Mouse (Mus musculus): Measurements from ENCODE around the gene Sun1.

The Sun1 gene

DNA sequence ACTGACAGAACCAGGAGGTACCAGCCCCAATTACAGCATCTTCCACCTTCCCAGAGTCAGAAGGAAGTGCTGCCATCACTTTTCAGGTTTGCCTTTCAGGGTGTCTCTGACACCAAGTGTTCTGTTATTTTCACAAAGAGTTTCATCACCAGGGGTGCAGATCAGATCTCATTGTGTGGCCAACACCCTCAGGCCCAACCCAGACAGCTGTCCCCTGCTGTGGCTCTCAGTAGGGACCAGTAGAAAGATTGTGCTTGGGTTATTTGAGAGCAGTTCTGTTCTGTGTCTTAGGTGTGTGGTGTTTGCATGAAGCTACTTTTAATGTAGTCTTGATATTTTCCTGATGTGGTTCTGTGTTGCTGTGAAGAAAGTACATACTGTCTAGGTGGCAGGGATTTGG, 7.7 kb downstream of the Sun1 start:
- no peak for DNase-seq (ENCODE audit: low spot score)

DNA sequence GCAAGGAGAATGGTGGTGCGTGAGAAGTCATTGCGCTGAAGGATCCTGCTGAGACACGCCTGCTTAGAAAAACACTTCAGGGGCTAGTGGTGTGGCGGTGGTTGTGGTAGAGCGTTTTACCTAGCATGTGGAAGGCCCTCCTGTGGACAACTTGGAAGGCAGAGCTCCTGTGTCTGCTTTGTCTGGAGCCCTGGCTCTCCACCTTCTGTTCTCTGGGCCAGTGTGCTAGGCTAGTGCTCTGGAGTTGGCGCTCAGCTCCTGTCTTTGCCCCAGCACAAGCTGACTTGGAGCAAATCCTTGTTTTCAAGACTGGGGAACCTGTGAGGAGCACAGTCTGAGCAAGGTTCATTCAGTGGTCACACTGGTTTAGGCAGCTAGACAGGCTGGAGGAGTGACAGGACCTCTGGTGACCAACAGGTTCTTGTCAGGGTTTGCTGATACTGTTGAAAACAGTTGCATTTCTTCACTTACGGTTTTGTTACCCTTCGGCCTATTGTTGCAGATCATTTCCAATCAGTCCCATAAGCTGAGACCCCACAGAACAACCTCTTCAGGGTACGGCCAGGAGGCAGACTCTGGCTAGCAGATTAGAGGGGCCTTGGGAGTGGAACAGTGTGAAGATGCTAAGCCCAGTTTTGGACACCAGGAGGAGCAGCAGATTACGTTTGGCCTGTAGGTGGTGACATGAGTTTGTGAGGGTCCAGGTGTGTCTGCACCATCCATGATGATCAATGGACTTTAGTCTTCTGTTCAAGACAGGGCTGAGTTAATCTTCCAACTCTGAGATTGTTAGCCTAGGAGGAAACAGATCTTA, 8.6 kb downstream of the Sun1 start:
- no peak for DNase-seq (ENCODE audit: low spot score)

DNA sequence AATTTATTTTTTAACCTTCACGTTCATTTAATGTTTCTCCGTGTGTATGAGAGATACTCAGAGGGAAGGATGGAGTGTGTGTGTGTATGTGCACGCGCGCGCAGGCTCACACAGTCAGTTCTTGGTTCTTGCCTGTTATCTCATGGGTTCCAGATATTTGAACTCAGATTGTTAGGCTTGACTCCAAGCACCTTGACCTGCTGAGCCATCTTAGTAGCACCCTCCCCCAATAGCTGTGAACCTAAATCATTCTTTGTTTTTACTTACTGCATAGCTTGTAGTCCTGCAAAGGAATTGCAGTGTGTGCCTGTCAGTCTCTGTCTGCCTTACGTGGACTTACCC, 9.2 kb downstream of the Sun1 start:
- no peak for DNase-seq (ENCODE audit: low spot score)

DNA sequence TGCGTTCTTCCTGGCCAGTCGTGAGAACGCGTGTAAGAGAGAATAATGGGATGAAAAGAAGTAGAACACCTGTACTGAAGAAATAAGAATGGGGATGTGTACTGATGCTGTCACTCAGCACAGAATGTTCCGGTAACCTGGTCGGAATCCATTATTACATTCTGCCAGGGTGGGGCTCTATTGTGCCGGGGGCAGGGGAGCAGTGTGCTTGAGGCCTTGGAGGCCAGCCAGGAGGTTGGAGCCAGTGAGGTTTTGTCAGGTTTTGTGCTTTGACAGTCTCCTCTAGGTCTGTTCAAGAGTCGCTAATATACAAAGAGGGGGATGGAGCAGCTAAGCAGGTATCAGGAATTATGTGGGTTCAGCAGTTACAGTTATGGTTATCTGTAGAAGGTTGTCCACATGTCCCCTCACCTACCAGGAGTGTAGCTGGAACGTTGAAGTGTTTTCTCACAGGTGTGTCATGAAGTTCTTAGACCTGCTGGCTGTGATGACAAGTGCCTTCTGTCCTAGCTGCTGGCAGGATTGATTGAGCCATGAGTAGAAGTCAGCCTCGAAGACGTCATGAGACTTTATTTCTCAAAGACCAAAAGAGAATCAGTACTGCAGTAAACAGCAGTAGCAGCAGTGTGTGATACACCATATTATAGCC, 11.4 kb downstream of the Sun1 start:
- no peak for DNase-seq (ENCODE audit: low spot score)

DNA sequence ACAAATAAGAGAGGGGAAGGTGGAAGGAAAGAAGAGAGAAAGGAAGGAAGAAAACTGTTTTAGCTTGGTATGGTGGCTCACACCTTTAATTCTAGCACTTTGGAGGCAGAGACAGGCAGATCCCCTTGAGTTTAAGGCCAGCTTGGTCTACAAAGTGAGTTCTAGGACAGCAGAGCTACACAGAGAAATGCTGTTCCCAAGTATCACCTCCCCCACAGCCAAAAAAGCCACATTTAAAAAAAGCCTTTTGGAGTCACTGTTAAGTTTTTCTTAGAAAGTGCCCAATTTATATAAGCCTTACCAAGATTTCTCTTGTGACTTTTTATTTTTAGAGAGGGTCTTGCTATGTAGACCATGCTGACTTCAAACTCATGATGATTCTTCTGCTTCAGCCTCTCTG, 13.9 kb downstream of the Sun1 start:
- DNase-seq (ENCODE audit: low spot score): no peak

DNA sequence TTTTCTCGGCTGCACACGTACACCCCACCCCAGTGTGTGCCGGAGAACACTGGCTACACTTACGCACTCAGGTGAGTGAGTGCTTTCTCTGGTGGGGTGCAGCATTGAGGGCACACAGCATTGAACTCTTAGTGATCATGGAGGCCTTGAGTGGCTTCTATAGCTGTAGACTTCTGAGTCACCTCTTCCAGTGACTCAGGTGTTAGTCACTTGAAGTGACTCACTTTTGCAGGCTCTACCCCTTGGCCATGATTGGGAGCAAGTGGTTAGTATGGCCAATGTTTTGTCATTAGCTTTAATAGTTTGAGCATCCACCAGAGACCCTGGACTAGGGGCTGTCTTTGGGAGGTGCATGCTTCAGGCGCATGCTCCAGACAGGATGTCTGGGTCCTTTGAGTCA, 14.7 kb downstream of the Sun1 start:
- no peak for DNase-seq (ENCODE audit: low spot score)

DNA sequence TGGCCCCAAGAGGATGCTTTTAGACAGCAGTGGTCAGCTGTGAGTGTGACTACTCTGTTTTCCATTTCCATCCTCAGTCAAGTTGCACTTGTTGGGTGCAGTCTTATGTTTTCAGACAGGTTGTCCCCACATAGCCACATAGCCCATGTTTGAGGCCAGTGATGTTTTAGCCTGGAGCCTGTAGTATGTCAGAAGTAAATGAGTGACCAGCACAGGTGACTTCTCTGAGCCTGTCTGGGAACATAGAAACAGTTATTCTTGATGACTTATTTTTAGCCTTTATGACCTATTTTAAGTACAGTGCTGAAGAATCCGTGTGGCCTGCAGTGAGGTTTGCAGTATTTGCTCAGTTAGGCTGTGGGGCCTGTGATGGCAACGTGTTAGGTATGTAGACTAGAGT, 15.7 kb downstream of the Sun1 start:
- DNase-seq (ENCODE audit: low spot score): no peak

DNA sequence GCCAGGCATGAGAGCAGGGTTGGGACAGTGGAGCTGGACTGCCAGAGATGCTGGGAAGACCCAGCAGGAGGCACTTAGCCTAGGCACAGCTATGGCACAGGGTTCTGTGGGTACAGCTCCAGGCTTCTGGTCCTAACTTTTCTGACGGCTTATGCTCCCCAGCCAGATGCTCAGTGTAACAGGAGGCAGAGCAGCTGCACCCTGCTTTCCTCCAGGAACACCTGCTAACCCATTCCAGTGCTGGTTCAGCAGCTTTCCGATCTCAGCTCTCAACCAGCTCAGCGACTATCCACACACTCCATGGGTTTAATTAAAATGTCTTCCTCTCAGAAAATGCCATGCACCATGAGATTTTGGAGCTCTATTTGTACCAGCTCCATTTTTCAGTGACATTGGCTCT, 16.3 kb downstream of the Sun1 start:
- DNase-seq (ENCODE audit: low spot score): no peak

DNA sequence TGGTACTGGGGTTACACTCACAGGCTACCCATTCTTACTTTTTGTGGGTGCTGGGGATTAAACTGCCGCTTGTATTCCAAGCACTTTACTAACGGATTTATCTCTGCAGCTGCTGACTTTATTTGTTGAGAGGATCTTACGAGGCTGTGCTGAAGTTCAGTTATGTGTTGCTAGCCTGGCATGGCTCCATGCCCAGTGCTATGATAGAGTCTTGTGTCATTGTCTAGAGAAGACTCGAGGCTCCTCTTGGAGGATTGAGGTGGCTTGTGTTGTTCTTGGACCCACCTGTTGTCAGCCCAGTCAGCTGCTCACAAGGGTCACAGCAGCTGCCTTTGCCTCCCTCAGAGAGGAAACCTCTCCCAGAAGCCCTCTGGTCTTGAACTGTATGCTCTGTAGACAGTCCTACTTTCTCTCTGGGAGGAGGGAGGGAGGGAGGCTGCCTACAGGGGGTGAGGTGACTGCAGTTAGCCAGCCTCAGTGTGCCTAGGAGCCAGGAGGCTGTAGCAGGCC, 19.6 kb downstream of the Sun1 start:
- DNase-seq (ENCODE audit: low spot score): no peak

DNA sequence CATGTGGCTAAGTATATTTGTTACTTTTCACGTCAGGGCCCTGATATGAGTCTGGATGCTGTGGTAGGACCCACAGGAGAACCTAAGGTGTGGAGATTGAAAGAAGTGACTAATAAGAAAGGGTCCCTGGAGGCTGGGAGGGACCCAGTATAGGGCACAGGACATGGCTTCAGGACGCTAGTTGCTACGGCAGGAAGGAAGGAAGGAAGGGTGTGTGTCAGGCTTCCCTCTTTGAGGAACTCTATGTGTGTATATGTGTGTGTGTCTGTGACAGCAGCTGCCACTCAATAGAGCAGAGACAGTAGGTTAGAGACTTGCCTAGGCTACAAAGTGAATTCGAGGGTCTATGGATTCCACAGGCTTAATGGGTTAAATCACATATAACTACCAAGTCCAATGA, 20.2 kb downstream of the Sun1 start:
- no peak for DNase-seq (ENCODE audit: low spot score)

DNA sequence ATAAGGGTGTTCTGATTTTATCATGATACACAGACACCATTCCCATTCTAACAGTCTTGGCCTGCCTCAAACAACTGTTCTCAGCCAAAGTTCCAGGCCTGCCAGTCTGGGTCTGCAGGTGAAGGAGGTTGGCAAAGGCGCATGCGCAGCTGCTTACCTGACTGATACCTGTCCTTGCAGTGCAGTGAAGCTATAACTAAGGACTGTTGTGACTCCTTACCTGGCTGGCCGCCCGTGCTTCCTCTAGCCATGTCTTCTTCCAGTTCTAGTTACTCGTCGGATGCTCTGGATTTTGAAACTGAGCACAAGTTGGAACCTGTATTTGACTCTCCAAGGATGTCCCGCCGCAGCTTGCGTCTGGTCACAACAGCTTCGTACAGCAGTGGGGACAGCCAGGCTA, 22.9 kb downstream of the Sun1 start:
- DNase-seq (ENCODE audit: low spot score): no peak

DNA sequence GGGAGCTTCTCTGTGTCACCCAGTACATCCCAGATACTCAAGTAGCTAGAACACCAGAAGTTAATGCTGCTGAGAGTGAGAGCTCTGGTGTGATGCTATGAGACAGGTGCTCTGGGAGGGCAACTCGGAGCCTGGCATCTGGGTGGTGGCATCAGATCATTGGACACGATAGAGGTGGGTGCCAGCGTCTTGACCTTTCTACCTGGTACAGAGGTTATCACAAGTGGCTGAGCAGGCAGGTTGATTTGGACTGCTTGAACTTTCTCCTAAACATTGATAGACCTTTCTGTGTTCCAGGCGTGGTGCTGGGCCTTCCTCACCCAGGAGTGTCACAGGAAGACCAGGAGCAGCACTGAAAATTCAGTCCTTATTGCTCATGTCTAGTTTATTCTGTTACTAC, 26.8 kb downstream of the Sun1 start:
- DNase-seq (ENCODE audit: low spot score): no peak

DNA sequence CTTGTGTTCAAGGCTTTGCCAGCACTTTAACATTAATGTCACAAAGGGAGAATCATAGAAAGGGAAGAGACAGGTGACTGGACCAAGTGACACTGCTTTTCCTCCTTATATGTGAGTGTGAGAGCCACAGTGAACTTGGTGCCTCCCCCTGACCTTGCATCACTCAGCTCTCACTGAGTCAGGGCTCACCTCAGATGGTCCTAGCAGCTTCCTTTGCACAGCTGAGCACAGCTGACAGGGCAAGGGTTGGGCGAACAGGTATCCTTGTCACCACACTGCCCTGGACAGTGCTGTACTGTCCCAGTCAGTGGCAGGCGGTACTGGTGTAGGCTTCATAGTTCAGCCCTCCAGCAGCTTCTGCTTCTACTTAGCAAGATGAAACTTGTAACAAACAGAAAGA, 27.2 kb downstream of the Sun1 start:
- no peak for DNase-seq (ENCODE audit: low spot score)

DNA sequence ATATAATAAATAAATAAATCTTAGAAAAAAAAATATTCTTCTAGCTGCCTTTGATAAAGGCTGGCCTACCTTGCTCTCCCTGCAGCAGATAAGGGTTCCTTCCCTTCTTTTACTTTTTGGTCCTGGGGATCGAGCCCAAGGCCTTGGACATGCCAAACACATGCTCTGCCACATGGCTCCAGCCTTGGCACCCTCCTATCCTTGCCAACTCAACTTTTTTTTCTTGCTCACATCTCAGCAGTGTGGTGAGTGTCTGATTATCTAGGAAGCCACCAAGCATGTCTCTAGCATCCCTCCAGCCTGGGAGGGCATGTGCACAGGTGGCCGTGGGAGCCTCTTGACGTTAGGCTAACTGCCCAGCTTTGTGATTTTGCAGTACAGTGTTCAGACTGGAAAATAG, 27.9 kb downstream of the Sun1 start:
- DNase-seq (ENCODE audit: low spot score): no peak

DNA sequence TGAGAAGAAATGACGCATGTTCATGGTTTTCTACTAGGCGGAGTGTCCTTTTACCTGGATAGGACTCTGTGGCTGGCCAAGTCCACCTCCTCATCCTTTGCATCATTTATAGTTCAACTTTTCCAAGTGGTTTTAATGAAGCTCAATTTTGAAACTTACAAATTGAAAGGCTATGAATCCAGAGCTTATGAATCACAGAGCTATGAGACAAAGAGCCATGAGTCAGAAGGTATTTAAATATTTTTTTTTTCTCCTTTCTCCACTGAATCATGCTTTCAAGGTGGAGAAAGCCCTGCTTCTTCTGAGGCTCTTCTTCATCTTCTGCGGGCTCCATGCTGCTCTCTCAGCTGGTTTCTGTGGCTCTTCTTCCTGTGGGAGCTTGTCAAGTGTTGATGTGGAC, 29.3 kb downstream of the Sun1 start:
- DNase-seq (ENCODE audit: low spot score): no peak

DNA sequence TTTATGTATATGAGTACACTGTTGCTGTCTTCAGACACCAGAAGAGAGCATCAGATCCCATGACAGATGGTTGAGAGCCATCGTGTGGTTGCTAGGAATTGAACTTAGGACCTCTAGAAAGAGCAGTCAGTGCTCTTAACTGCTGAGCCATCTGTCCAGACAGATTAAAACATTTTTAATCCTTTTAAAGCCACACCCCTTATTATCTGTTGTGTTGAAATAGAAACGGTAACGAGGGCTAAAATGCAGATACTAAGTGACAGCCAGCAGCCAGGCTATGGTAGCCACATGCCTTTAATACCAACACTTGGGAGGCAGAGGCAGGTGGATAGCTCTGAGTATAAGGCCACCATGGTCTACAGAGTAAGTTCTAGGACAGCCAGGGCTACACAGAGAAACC, 31.6 kb downstream of the Sun1 start:
- DNase-seq (ENCODE audit: low spot score): no peak

DNA sequence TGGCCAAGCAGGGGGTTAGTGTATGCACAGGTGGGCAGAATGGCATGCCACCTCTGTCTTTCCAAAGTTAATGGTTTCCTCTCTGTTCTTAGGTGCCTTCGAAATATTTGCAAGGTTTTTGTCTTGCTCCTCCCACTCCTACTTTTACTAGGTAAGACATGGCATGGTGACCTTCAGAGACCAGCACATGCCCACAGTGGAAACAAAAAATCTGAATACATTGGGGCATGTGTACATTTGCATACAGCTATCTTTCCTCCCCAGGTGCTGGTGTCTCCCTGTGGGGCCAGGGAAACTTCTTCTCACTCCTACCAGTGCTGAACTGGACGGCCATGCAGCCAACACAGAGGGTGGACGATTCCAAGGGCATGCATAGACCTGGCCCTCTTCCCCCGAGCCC, 34.0 kb downstream of the Sun1 start:
- DNase-seq (ENCODE audit: low spot score): no peak

DNA sequence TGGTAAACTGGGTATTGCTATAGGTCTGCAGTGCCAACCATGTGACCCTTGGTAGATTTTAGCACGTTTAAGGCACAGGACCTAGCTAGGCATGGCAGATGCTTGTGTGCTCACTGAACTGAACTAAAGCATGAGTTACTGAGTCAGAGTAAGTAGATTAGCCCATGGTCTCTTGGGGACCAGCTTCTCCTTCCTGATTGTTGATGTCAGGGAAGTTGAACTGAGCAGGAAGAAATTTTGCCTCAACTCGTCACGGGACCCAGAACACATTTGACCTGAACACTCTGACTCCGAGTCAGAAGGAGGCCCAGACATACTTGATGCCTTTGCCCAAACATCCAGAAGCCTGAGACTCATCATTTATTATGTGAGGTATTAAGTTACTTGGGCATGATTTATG, 37.0 kb downstream of the Sun1 start:
- DNase-seq (ENCODE audit: low spot score): no peak

DNA sequence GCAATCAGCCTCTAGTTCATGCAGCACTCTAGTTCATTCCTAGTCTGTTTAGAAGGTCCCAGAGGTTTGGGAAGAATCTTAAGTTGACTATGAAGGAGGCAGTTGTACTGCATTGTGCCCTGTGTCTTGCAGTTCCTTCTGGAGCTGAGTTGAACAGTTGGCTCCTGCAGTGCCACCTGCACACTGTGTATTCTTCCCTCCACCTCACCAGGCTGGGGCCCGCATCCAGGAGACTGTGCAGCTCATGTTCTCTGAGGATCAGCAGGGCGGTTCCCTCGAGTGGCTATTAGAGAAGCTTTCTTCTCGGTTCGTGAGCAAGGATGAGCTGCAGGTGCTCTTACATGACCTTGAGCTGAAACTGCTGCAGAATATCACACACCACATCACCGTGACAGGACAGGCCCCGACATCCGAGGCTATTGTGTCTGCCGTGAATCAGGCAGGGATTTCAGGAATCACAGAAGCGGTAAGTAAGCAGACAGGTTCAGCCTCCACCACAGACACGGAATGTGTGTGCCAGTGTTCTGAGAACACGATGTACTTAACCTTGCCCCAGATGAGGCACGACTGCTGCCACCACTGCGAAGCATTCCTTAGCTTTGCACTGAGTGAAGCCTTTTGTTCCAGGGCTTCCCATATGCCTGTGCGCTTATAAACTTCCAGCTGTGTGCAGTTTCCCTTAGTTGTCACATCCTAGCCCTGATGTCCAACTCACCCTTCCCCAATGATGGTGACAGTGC, 40.8 kb downstream of the Sun1 start:
- no peak for DNase-seq (ENCODE audit: low spot score)

DNA sequence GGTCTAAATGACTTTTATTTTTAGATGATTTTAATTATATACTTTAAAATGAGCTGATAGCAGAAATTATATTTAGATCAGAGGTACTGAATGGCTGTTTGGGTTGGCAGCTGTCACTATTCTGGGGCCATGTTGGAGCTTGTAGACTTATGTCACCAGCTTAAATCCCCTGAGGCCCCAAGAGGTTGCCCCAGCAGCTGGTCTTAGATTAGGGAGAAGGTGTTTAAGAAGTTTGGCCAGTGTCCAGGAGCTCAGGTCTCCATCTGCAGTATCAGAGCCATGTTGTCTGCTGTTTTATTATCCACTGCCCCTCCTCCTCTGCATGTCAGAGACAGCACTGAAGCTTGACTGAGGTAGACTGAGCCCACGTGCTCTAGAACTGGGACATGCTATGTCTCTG, 42.9 kb downstream of the Sun1 start:
- DNase-seq (ENCODE audit: low spot score): no peak

DNA sequence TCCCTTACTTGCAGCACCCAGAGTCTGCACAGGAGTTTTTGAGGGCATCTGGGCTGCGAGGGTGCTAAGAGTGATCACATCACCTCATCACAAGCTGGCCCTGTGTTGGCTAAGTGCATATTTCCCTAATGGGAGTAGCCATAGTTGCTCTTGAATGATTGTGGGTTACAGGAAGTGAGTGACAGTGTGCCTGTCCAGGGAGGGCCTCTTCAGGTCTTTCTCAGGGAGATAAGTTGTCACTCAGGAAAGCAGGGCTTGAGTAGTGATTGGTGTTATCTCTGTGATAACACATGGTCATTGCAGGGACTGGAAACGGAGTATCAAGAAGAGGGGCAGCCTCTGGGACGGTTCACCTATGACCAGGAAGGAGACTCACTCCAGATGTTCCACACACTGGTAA, 47.3 kb downstream of the Sun1 start:
- DNase-seq (ENCODE audit: low spot score): no peak

DNA sequence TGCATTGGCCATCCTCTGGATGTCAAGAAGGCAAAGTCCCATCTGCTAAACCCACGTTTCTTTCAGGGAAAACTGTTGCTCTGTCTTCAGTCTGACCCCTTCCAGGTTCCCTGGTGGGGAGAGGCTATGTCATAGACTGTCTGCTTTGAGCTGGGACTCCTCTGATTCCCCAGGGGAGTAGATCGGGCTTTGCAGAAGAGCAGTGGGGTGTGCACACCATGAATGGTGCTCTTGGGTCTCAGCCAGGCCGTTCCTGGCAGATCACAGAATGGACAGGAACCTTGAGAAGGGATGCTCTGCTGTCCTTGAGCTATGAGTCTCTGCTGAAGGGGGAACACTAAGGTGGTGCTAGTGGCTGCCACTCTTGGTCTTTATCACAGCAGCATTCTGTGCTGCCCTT, 48.4 kb downstream of the Sun1 start:
- peak; percentile 51 for DNase-seq (ENCODE audit: low spot score)

DNA sequence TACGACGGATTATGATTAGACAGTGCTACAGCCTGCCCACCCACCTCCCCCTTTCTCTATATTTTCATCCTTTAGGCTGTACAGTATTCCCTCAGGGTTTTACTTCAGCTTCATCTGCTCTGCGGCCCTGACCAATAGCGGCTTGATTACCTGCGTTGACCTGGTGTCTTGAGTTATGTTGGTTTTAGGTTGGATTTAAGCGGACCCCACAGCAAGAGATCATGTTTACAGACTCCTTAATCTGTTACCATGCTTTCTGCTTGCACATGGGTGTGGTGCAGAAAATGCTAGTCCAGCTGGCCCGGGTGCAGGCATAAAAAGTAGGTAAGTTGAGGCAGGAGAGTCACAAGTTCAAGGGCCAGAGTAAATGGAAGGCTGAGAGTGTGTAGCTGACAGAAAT, 50.8 kb downstream of the Sun1 start:
- no peak for DNase-seq (ENCODE audit: low spot score)
